Mouse (Mus musculus) forebrain, postnatal 0 days (tissue): ENCODE measurements at regions not wholly inside any gene's neighbourhood (a gene's known extent, or its start where the extent isn't known, plus 50 kb on each side); places are given as distances from the start of the nearest gene placed in this dataset.
A peak's percentile ranks its signal among the peaks of the same experiment; 100 is the strongest.

ENCODE experiments used
- ATAC-seq: fragments of 200-750 bp; cut with Nextera tagmentation; 2 replicates; pipeline ENCODE4 v1.8.0; 2017; ENCODE audit warnings: mild to moderate bottlenecking, moderate library complexity
- DNase-seq: peaks from one replicate; pipeline ENCODE4 v3.0.0-alpha.2; 2015
- H3K27ac ChIP-seq: fragments of 300-500 bp; sonication (generic); 2 replicates; pipeline ENCODE4 v1.5.1; 2014; ENCODE audit warnings: low read depth, mild to moderate bottlenecking, antibody characterized with exemption, low read length, moderate library complexity, mixed read lengths
- H3K27me3 ChIP-seq: fragments of 300-500 bp; sonication (generic); 2 replicates; pipeline ENCODE4 v1.6.1; 2014; ENCODE audit warnings: mild to moderate bottlenecking, low read length, mixed read lengths; ENCODE audit not compliant: insufficient read depth
- H3K36me3 ChIP-seq: fragments of 300-500 bp; sonication (generic); 2 replicates; pipeline ENCODE4 v1.6.1; 2014; ENCODE audit warnings: mild to moderate bottlenecking, moderate library complexity; ENCODE audit not compliant: insufficient read depth
- H3K4me1 ChIP-seq: fragments of 300-500 bp; sonication (generic); 2 replicates; pipeline ENCODE4 v1.6.1; 2014; ENCODE audit warnings: antibody characterized with exemption; ENCODE audit not compliant: insufficient read depth
- H3K4me2 ChIP-seq: fragments of 300-500 bp; sonication (generic); 2 replicates; pipeline ENCODE4 v1.6.1; 2014; ENCODE audit warnings: low read depth, mild to moderate bottlenecking, moderate library complexity
- H3K4me3 ChIP-seq: fragments of 300-500 bp; sonication (generic); 2 replicates; pipeline ENCODE4 v1.5.1; 2014; ENCODE audit warnings: low read depth, low read length, mixed read lengths
- H3K9ac ChIP-seq: fragments of 300-500 bp; sonication (generic); 2 replicates; pipeline ENCODE4 v1.6.1; 2014; ENCODE audit warnings: mild to moderate bottlenecking
- H3K9me3 ChIP-seq: fragments of 300-500 bp; sonication (generic); 2 replicates; pipeline ENCODE4 v1.6.1; 2016; ENCODE audit warnings: low read length
- CTCF ChIP-seq: sonication (generic); IDR thresholded peaks from 2 replicates; pipeline ENCODE4 v1.5.1; 2016; ENCODE audit warnings: antibody characterized with exemption, control low read depth, low read depth
- WGBS: fragments of 180-500 bp; shearing (Covaris S2); extraction: QIAGEN DNeasy Blood & Tissue Kit; methylation state at CpG from one replicate; pipeline ENCODE4 v1.1.7; 2014; 5-methylcytosine and 5-hydroxymethylcytosine counted together

DNA sequence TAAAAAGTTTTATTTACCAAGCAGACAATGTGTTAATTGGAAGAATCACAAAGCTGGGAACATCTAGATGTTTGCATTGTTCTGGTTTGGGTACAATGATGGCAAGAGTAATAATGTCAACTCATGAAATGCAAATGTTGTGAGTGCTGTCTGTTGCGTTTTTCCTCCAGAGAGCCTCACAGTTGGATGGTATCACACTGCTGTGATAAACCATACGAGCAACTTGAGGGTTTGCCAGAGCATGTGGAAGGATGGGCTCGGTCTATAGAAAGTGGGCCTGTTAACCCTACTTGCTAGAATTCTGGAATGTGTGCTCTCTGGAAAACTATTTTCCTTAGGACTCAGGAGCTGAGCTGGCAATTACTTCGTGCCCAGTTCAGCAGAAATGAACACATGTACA, 311.2 kb upstream of the Sox11 start:
- DNase-seq = peak; percentile 43
- no peak overlapping the region for H3K4me2 ChIP-seq
- WGBS = 55% methylated on average over 4 of the region's 4 CpGs
- H3K27me3 ChIP-seq = no peaks in the 10 kb centered on the region
- H3K9ac ChIP-seq = no peak overlapping the region
- TF ChIP-seq CTCF = no peak
- no peaks in the 10 kb centered on the region for H3K9me3 ChIP-seq
- H3K36me3 ChIP-seq = no peaks in the 10 kb centered on the region
- peaks cover 4% of the 10 kb centered on the region; the same call in 1 of the 2 replicates for H3K4me1 ChIP-seq
- no peak overlapping the region for H3K4me3 ChIP-seq
- no peak overlapping the region for H3K27ac ChIP-seq
- peak; percentile 27; the same call in 1 of the 2 replicates for ATAC-seq

DNA sequence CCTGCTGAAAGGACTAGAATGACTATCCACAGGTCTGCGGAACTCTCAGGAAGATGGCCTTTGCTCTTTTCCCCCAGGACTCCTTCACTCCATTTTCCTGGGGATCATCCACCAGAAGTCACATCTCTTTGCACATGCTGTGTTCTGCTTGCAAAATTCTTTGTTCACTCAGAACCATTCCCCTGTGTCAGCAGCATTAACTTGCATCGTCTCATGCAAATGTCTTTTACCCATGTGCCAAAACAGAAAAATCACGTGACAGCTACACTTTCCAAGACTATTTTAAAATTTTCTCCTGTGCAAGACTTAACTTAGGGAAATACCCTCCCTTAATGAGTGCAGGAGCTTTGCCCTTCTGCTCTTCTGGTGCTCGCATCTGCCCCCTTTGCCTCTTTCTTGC, 306.2 kb upstream of the Sox11 start:
- Histone ChIP-seq H3K9me3 (no peaks in the 10 kb centered on the region), H3K9ac (no peak overlapping the region), H3K27ac (no peak overlapping the region), H3K36me3 (no peaks in the 10 kb centered on the region), H3K4me1 (peaks cover 4% of the 10 kb centered on the region; the same call in 1 of the 2 replicates), H3K4me2 (no peak overlapping the region), H3K4me3 (no peak overlapping the region), H3K27me3 (no peaks in the 10 kb centered on the region)
- DNase-seq (peak; percentile 54), ATAC-seq (peak; percentile 70)
- no peak for TF ChIP-seq CTCF
- WGBS = 48% methylated on average over 4 of the region's 4 CpGs

GRCm38 (mm10) chr12:27646497-27647307, 304.3 kb upstream of the Sox11 start:
- peak; percentile 70 for DNase-seq
- peak overlapping the region; percentile 51 for H3K27ac ChIP-seq

GRCm38 (mm10) chr12:27619616-27620015, 277.2 kb upstream of the Sox11 start:
- DNase-seq (no peak), ATAC-seq (no peak)
- no peaks in the 10 kb centered on the region for H3K9me3 ChIP-seq
- no peak overlapping the region for H3K27ac ChIP-seq
- no peak overlapping the region for H3K4me2 ChIP-seq
- no peaks in the 10 kb centered on the region for H3K27me3 ChIP-seq
- no peaks in the 10 kb centered on the region for H3K36me3 ChIP-seq
- 78% methylated on average over 5 of the region's 5 CpGs for WGBS
- no peak overlapping the region for H3K4me3 ChIP-seq
- H3K4me1 ChIP-seq = no peaks in the 10 kb centered on the region
- H3K9ac ChIP-seq = no peak overlapping the region
- no peak for TF ChIP-seq CTCF

More at GRCm38 (mm10) chr12:27646497-27647307, 304.3 kb upstream of the Sox11 start:
- WGBS = 15% methylated on average over 11 of the region's 11 CpGs
- Histone ChIP-seq H3K4me1 (peaks cover 4% of the 10 kb centered on the region; the same call in 1 of the 2 replicates), H3K36me3 (no peaks in the 10 kb centered on the region), H3K9me3 (no peaks in the 10 kb centered on the region), H3K9ac (no peak overlapping the region), H3K4me3 (no peak overlapping the region), H3K27me3 (no peaks in the 10 kb centered on the region), H3K4me2 (no peak overlapping the region)
- peak; percentile 50 for ATAC-seq
- no peak for TF ChIP-seq CTCF

DNA sequence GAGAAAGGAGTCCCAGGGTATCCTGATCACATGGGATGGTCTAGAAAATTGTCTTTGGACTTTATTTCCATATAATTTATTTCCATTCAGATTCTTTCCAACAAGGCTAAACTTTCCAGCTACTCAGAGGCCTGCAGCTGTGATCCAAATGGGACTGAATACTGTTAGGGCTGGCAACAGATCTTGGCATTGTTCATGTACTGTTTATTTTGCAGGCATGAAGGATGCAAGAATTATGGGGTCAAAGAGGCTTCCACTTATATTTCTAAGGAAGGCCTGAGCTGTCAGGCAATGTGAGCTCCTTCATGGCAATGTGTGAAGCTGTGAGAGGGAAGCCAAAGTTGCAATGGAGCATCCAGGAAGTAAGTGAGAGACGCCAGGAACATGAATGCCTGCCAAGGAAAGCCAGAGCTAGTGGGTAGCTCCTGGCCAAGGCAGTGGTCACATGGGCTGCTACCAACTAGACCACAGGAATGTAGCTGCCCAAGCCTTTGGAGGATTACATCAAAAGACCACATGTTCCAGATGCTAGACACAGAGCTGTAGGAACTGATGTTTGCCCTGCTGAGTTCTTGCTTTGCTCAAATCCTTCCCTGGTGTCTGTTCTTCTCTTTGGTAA, 261.8 kb upstream of the Sox11 start:
- no peaks in the 10 kb centered on the region for H3K27me3 ChIP-seq
- ATAC-seq (peak; percentile 25), DNase-seq (peak; percentile 26)
- no peak overlapping the region for H3K27ac ChIP-seq
- H3K36me3 ChIP-seq = no peaks in the 10 kb centered on the region
- no peak for TF ChIP-seq CTCF
- H3K4me2 ChIP-seq = no peak overlapping the region
- H3K9ac ChIP-seq = no peak overlapping the region
- WGBS = 43% methylated on average over 1 of the region's 1 CpGs
- H3K4me3 ChIP-seq = no peak overlapping the region
- no peaks in the 10 kb centered on the region for H3K4me1 ChIP-seq
- H3K9me3 ChIP-seq = no peaks in the 10 kb centered on the region

DNA sequence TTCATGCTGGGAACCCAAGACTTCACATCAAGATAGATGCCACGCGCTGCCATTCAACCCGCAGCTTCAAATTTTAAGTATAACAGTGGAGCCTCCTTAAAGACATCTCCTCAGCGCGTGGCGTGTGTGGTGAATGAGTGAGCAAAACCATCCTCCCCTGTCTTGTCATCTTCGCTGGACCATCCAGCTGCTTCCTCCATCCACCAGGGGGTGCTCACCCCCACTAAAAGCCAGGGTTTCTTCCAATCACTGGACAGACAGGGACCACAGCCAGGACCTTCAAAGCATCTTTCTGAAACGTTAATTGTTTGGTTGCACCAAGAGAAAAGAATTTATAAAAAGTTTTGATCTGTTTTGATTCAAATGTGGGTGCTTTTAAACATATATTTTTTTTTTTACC, 256.8 kb upstream of the Sox11 start:
- no peak for ATAC-seq
- H3K27me3 ChIP-seq = no peaks in the 10 kb centered on the region
- 28% methylated on average over 8 of the region's 8 CpGs for whole genome bisulfite sequencing

GRCm38 (mm10) chr12:27597878-27598277, 255.5 kb upstream of the Sox11 start:
- Histone ChIP-seq H3K9ac (no peak overlapping the region), H3K27ac (peak overlapping the region; percentile 51), H3K27me3 (no peaks in the 10 kb centered on the region), H3K9me3 (0 out of 2 replicates have a peak, but pooled peaks cover 3% of the 10 kb centered on the region), H3K4me3 (no peak overlapping the region), H3K36me3 (no peaks in the 10 kb centered on the region), H3K4me1 (peaks cover 6% of the 10 kb centered on the region; the same call in 1 of the 2 replicates), H3K4me2 (no peak overlapping the region)
- 27% methylated on average over 7 of the region's 7 CpGs for WGBS
- ATAC-seq = no peak
- no peak for DNase-seq
- TF ChIP-seq CTCF = no peak

More for the DNA sequence above, 256.8 kb upstream of the Sox11 start:
- H3K4me1 ChIP-seq = peaks cover 6% of the 10 kb centered on the region; the same call in 1 of the 2 replicates
- no peak overlapping the region for H3K27ac ChIP-seq
- H3K4me3 ChIP-seq = no peak overlapping the region
- peak; percentile 81 for TF ChIP-seq CTCF
- H3K9ac ChIP-seq = no peak overlapping the region
- peak; percentile 76 for DNase-seq
- H3K36me3 ChIP-seq = no peaks in the 10 kb centered on the region
- H3K9me3 ChIP-seq = 0 out of 2 replicates have a peak, but pooled peaks cover 3% of the 10 kb centered on the region
- no peak overlapping the region for H3K4me2 ChIP-seq
